Mouse (Mus musculus) bone marrow macrophage, adult 2 months (primary cell): ENCODE data around the gene Caln1.

ENCODE experiments used
- CTCF ChIP-seq: IDR thresholded peaks from 2 replicates; pipeline ENCODE4 v1.5.1; 2012; ENCODE audit warnings: low read depth, mild to moderate bottlenecking, low read length, moderate library complexity
- POLR2A ChIP-seq: IDR thresholded peaks from 2 replicates; pipeline ENCODE4 v1.6.1; 2012; ENCODE audit warnings: mild to moderate bottlenecking, low read depth, low read length, borderline replicate concordance

- no peak for TF ChIP-seq CTCF
- no peak for TF ChIP-seq POLR2A
Measured at GRCm38 (mm10) chr5:130394386-130394785, 25.1 kb downstream of the Caln1 start.
